Mouse (Mus musculus) adrenal gland, postnatal 36 days (tissue): ENCODE data around the gene Orm2. TPM values are rescaled to one million over a fixed set of nuclear protein-coding genes. Genes with fewer than 3 reads are reported as not detected.

Experiments used
- DNase-seq, 2 experiments: peaks; one replicate each; pipeline ENCODE4 v3.0.0; 2021; ENCODE audit warnings: mixed read lengths in 1 of 2
- total RNA-seq, 2 experiments: library from RNA; stranded (reverse); gene quantifications; 2 replicates each; pipeline ENCODE4 v1.2.3; 2021

The Orm2 gene
- total RNA-seq, 2 experiments from 2014 or later = 3.9 to 7.8 TPM

- DNase-seq = peak in 1 of 2 experiments; percentile 23
Observed at GRCm38 (mm10) chr4:63377483-63377882, 15.2 kb downstream of the Orm2 start.

- no peak for DNase-seq
Observed at GRCm38 (mm10) chr4:63382676-63383369, 20.6 kb downstream of the Orm2 start.

- no peak for DNase-seq
Observed at GRCm38 (mm10) chr4:63383474-63383873, 21.2 kb downstream of the Orm2 start.

GRCm38 (mm10) chr4:63384262-63384661 lies 22.0 kb downstream of the Orm2 start:
- no peak for DNase-seq

- DNase-seq = peak; percentile 57 to 58
Observed at GRCm38 (mm10) chr4:63385253-63385652, 23.0 kb downstream of the Orm2 start.

GRCm38 (mm10) chr4:63385784-63386183 lies 23.5 kb downstream of the Orm2 start:
- no peak for DNase-seq

- no peak for DNase-seq
Observed at GRCm38 (mm10) chr4:63388029-63388428, 25.8 kb downstream of the Orm2 start.

- DNase-seq = no peak
Observed at GRCm38 (mm10) chr4:63389121-63389886, 27.1 kb downstream of the Orm2 start.

- DNase-seq = no peak
Observed at GRCm38 (mm10) chr4:63389887-63390528, 27.8 kb downstream of the Orm2 start.

GRCm38 (mm10) chr4:63391322-63391721 lies 29.1 kb downstream of the Orm2 start:
- DNase-seq = no peak

GRCm38 (mm10) chr4:63397981-63398537 lies 35.8 kb downstream of the Orm2 start:
- DNase-seq = peak in 1 of 2 experiments; percentile 51

- no peak for DNase-seq
Observed at GRCm38 (mm10) chr4:63398854-63399609, 36.8 kb downstream of the Orm2 start.

- no peak for DNase-seq
Observed at GRCm38 (mm10) chr4:63399691-63400270, 37.5 kb downstream of the Orm2 start.

- DNase-seq = no peak
Observed at GRCm38 (mm10) chr4:63400541-63401306, 38.5 kb downstream of the Orm2 start.

GRCm38 (mm10) chr4:63401620-63402019 lies 39.4 kb downstream of the Orm2 start:
- no peak for DNase-seq

GRCm38 (mm10) chr4:63402056-63402455 lies 39.8 kb downstream of the Orm2 start:
- no peak for DNase-seq

- no peak for DNase-seq
Observed at GRCm38 (mm10) chr4:63402558-63402957, 40.3 kb downstream of the Orm2 start.

GRCm38 (mm10) chr4:63403040-63403959 lies 41.1 kb downstream of the Orm2 start, which contains the start of gene Akna:
Gene Akna (minus strand): TSS chr4:63403354.
- DNase-seq = peak; percentile 93 to 96

GRCm38 (mm10) chr4:63404205-63404604 lies 42.0 kb downstream of the Orm2 start:
- DNase-seq = no peak
